Mouse (Mus musculus) thymus, postnatal 25 days (tissue): ENCODE results near the gene Azin2.

ENCODE experiments used
- DNase-seq: peaks from one replicate; pipeline ENCODE4 v3.0.0; 2022

Azin2 gene

GRCm38 (mm10) chr4:128924841-128925606 is 37.2 kb downstream of the Azin2 start:
- DNase-seq: peak; percentile 67

GRCm38 (mm10) chr4:128923603-128924002 is 38.6 kb downstream of the Azin2 start:
- DNase-seq: no peak

- no peak for DNase-seq
These were observed 43.1 kb downstream of the Azin2 start for GRCm38 (mm10) chr4:128919106-128919505.

GRCm38 (mm10) chr4:128918187-128918586 is 44.1 kb downstream of the Azin2 start:
- DNase-seq: no peak

- no peak for DNase-seq
These were observed 44.5 kb downstream of the Azin2 start for GRCm38 (mm10) chr4:128917756-128918155.

- no peak for DNase-seq
These were observed 45.1 kb downstream of the Azin2 start for GRCm38 (mm10) chr4:128917119-128917518.

GRCm38 (mm10) chr4:128913794-128914193 is 48.4 kb downstream of the Azin2 start:
- DNase-seq: no peak

GRCm38 (mm10) chr4:128912085-128912484 is 50.2 kb downstream of the Azin2 start:
- no peak for DNase-seq

- no peak for DNase-seq
These were observed 51.8 kb downstream of the Azin2 start for GRCm38 (mm10) chr4:128910276-128911063.

GRCm38 (mm10) chr4:128909378-128909831 is 52.8 kb downstream of the Azin2 start:
- no peak for DNase-seq

- peak; percentile 25 for DNase-seq
These were observed 53.5 kb downstream of the Azin2 start for GRCm38 (mm10) chr4:128908586-128909377.

- no peak for DNase-seq
These were observed 54.8 kb downstream of the Azin2 start for GRCm38 (mm10) chr4:128907238-128907968.

GRCm38 (mm10) chr4:128906757-128907156 is 55.5 kb downstream of the Azin2 start:
- no peak for DNase-seq

- DNase-seq: no peak
These were observed 57.0 kb downstream of the Azin2 start for GRCm38 (mm10) chr4:128905251-128905650.

GRCm38 (mm10) chr4:128904035-128904800 is 58.0 kb downstream of the Azin2 start:
- no peak for DNase-seq

- DNase-seq: no peak
These were observed 59.9 kb downstream of the Azin2 start for GRCm38 (mm10) chr4:128902390-128902789.

GRCm38 (mm10) chr4:128900484-128900883 is 61.8 kb downstream of the Azin2 start:
- DNase-seq: no peak

- DNase-seq: no peak
These were observed 62.9 kb downstream of the Azin2 start for GRCm38 (mm10) chr4:128899332-128899731.

GRCm38 (mm10) chr4:128897911-128898421 is 64.3 kb downstream of the Azin2 start:
- DNase-seq: no peak

- no peak for DNase-seq
These were observed 65.6 kb downstream of the Azin2 start for GRCm38 (mm10) chr4:128896667-128897066.

- no peak for DNase-seq
These were observed 66.4 kb downstream of the Azin2 start for GRCm38 (mm10) chr4:128895841-128896240.
